Mouse (Mus musculus) bone marrow, adult 2 months (tissue): ENCODE measurements around the gene Gm15448.
"Not testable (repeated sequence)": the region's sequence is repeated elsewhere in the genome, so short reads cannot be mapped to it uniquely, and the experiment has no call there.

Source experiments
- CTCF ChIP-seq: fragments of 200-500 bp; IDR thresholded peaks from 2 replicates; pipeline ENCODE4 v1.5.1; 2011; ENCODE audit warnings: low read length, control low read depth; ENCODE audit not compliant: control insufficient read depth, insufficient read depth
- POLR2A ChIP-seq: fragments of 200-500 bp; IDR thresholded peaks from 2 replicates; pipeline ENCODE4 v1.6.1; 2011; ENCODE audit warnings: low read depth, mild to moderate bottlenecking, control low read depth, low read length, borderline replicate concordance; ENCODE audit not compliant: control insufficient read depth

- TF ChIP-seq CTCF, POLR2A: not testable (repeated sequence)
Measured at GRCm38 (mm10) chr7:3830633-3831032, 5.1 kb upstream of the Gm15448 start.
